Mouse (Mus musculus) lung, postnatal 36 days (tissue): ENCODE measurements around the gene Stab1.

ENCODE experiments used
- DNase-seq: peaks from one replicate; pipeline ENCODE4 v3.0.0; 2022; ENCODE audit warnings: mixed read lengths

Stab1 gene

DNA sequence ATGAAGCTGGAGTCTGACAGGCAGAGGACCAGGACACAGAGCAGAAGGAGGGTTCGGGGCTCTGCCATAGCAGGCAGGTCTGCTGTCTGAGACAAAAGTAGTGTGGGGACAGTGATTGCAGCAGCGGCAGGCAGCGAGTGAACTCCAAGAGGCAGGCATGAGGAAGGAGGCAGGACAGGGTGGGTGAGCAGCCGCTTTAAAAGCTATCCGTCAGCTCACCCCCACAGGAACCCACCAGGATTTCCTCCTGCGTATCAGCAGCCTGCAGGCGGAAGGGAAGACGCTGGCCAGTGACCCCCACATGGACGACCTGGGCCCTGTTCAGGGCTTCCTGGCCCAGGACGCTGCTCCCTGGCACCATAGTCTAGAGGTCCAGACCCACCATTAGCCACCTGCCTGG lies at the start of gene Stab1:
TSS of gene Stab1 (minus strand) at position 217 of the 400 bp plus-strand sequence.
- DNase-seq = peak; percentile 69

GRCm38 (mm10) chr14:31217666-31218065 lies 49.2 kb upstream of the Stab1 start, which contains the start of gene Sema3g:
Gene Sema3g (plus strand): TSS chr14:31217860.
- peak; percentile 90 for DNase-seq

DNA sequence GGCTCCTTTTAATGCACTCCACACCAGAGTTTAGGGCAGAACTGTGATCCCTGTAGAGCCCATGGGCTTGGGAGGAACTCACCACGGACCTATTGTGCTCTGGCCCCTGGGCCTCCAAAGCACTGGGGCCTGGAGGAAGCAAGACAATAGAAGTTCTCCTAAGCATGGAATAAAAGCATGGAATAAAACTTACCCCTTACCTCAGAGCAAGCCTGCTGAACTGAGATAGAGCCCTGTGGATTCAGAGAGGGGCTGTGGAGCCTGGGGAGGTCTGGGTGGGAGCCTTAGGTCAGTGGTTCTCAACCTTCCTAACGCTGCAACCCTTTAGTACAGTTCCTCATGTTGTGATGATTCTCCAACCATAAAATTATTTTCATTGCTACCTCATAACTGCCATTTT lies 48.4 kb upstream of the Stab1 start, which contains the start of gene Nisch:
TSS of gene Nisch (minus strand) at position 101 of the 400 bp plus-strand sequence.
- DNase-seq = no peak

DNA sequence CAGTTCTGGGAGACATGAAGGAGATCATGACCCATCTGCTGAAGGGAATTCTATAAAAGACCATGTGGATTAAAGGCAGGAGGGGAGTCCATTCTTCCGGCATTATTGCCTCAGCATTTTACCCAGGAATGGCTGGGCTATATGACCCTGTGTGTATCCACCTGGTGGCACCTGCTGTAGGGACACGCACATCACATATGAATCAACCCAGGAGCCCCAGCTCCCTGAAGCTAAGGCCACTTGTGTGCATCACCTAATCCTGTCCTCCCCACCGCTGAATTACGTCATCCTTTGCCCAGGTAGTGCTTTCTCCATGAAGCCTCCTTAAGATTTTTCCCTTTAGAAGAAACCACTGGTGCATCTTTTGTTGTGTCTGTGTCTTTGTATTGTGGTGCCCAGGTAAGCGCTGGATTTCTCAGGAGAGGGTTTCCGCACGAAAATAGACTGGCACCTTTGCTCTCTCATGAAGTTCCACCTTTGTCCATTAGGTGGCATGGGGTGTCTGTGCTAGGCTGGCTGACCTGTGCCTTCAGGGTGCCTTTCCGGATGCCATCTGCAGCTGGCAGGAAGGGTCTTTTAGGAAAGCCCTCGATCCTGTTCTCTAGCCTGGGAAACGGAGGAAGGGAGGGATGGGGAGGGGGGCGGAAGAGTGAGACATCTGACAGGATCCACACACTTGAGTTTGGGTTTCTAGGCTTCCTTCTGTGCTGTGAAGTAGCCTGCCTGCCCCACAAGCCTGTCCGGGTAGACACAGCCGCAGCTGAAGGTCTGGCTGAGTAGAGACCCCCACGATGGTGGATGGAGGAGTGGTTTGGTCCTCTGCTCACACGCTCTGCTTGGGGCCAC lies 46.9 kb upstream of the Stab1 start:
- DNase-seq = peak; percentile 92

GRCm38 (mm10) chr14:31214684-31215083 lies 46.2 kb upstream of the Stab1 start:
- no peak for DNase-seq

DNA sequence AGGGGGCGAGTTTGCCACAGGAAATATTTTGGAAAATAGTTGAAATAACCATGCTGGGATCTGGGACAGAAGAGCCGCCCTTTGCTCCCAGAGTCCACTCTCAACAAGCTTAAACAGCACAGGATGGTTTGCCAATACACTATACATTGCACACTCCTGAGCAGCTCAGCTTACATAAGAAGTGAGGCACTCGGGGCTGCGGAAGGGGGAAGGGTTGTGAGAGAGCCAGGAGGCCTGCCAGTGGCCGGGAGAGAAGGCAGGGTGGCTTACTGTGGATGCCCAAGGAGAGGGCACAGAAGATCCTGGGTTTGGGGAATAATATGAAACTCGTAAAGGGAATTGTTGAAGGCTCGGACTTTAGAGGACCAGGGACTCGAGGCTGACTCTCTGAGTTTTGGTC lies 45.4 kb upstream of the Stab1 start:
- no peak for DNase-seq

- no peak for DNase-seq
Measured at GRCm38 (mm10) chr14:31212499-31212898, 44.1 kb upstream of the Stab1 start.

GRCm38 (mm10) chr14:31211854-31212253 lies 43.4 kb upstream of the Stab1 start:
- DNase-seq = no peak

DNA sequence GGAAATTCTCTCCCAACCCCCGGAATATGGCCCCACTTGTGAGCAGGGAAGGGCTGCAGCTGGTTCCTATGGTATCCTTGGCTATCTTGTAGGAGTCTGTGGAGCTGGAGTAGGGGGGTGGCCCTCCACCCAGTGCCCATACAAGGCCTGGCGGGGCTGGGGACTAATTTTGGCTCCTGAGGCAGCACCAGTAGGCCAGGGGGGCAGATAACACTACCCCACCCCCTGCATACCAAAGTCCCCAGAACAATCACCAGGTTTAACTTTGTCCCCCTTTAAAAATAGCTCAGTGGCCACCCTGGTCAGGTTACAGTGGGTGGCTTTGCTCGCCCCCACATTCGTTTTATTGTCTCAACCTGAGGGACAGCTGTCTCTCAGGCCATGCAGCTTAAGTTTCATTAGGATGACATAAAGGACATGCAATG lies 40.7 kb upstream of the Stab1 start:
- DNase-seq = no peak

GRCm38 (mm10) chr14:31208084-31208483 lies 39.6 kb upstream of the Stab1 start, which contains the start of gene Tnnc1:
Gene Tnnc1 (plus strand): TSS chr14:31208312.
- DNase-seq = no peak

DNA sequence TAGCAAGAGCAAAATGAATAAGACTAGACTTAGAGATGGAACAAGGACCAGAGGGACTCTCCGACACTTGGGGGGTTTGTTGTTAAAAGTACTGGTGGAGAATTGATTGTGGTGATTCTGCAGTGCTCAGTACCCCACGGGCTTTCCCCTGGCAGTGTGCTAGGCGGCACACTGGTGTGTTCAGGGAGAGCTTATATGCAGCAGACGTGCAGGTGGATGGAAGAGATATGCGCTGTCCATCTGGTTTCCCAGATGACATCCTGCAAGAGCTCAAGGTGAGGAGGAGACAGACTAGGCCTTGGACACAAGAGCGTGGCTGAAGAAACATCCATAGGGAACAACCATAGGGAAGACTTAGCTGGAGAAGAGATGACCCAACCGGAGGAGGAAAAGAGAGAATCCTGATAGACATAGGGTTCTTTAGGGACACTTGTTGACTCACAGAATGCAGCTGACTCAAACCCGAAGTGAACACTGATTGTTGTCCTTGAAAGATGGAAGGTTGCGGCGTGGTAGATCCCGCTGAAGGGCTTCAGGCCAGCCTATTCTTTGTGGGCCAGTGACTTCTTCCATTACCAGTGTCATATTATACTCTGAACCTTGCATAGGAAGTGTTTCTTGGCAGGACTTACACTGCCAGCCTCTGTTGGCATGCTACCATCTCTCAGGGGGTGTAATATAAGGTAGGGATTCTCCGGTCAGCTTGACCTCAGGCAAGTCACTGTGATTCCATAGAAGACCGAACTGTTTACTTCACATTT lies 38.8 kb upstream of the Stab1 start:
- DNase-seq = no peak

GRCm38 (mm10) chr14:31206472-31206981 lies 38.1 kb upstream of the Stab1 start:
- DNase-seq = peak; percentile 98

GRCm38 (mm10) chr14:31205562-31206467 lies 37.4 kb upstream of the Stab1 start:
- no peak for DNase-seq

- DNase-seq = no peak
Measured at GRCm38 (mm10) chr14:31205244-31205561, 36.8 kb upstream of the Stab1 start.

DNA sequence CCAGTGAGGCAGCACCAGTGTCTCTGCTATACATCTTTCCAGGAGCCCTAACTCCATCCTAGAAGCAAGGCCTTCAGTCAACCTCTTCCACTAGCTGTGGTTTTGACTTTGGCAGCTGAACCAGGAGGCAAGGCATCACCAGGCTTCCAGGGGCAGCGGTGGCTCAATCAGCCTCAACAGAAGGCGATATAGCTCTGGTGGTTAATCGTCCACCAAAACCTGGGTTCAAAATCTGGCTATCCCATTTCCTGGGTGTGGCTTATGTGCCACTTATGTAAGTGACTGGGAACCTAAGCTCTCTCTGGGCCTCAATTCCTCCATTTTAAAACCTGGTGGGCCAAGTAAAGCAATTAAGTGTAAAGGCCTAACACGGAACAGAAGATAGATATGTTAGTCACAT lies 36.4 kb upstream of the Stab1 start:
- no peak for DNase-seq

DNA sequence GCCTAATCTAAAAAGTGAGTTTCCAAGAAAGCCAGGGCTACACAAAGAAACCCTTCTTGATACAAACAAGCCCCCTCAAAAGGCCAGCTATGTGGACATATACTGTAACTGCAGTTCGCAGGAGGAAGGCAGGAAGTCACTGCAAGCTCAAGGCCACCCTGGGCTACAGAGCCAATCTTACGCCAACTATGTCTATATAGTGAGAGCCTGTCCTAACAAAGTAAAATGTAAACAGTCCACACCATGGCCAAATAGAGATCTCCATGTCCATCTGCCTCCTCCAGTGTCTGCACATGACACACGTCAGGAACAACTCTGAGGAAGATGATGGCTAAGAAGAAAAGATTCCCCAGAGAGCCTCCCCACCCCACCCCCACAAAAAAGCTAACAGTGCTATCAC lies 31.6 kb upstream of the Stab1 start:
- DNase-seq = no peak

DNA sequence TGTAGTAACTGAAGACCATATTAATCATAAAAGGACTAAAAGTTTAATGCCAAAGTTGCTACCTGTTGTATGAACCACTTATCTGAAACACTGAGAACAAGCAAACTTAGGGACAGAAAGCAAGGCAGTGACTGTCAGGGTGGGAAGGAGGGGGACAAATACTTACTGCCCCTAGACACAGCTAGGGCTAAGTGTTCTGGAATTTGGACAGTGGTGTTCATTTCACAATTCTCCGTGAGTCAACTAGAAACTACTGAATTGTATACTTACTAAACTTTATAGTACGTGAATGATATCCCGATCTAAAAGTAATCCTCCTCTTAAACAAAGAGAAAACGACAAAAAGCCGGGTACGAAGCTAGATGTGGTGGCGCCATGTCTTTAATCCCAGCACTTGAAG lies 31.2 kb upstream of the Stab1 start:
- no peak for DNase-seq

- peak; percentile 57 for DNase-seq
Measured at GRCm38 (mm10) chr14:31197547-31198516, 29.4 kb upstream of the Stab1 start.

GRCm38 (mm10) chr14:31195968-31196367 lies 27.5 kb upstream of the Stab1 start:
- peak; percentile 80 for DNase-seq

DNA sequence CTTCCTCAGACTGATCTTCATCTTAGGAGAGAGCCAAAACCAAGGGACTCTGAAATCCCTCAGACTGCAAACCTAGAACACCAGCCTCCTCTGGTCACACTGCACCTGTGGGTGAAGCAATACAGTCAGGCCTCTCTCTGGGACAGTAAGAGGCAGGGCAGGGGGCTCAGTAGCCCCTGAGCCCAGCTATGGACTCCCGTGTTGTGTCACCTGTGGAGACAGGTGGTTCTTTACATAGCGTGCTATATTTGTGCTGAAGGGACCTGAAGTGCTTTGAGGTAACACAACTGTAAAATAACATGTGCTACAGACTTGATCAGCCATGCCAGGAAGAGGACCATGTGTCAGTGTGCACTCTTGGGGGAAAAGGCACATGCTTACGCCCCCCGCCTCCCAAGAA lies 27.1 kb upstream of the Stab1 start:
- DNase-seq = no peak

DNA sequence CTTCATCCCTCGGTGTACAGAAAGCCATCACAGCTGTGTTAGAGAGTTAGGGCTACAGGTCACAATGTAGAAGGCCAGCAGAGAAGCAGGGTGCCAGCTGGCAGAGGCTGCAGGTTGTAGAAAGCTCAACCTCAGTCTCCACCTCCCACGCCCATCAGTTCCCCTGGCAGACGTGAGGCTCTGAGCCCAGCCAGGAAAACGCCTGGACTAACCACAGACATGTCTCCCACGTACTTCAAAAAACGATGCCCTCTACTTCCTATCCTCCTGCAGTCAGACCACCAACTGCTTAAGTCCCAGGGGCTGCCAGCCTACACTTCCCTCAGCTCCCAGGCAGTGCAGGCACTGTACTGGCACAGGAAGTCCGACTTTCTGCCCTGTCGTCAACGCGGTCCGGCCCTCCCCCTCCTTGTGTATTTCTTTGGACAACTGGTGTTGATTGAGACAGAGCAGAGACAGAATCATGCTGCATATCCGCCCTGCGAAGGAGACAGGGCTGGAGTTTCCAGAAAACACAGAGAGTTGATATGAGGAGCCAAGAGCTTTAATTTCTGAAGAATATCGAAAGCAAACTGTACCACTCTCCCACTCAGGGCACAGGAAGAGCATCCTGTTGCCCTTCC lies 26.6 kb upstream of the Stab1 start:
- peak; percentile 89 for DNase-seq
